ENCODE assay signal across 15 mouse cellular contexts in genomic region chr2:133495443-133495842, GRCm38 (mm10). TPM values are rescaled to one million over a fixed set of nuclear protein-coding genes. Genes with fewer than 3 reads are reported as not detected.
DNase-seq lines count a peak whose midpoint lies in the region; ATAC-seq and TF ChIP-seq lines count a peak whose summit lies in the region.
"Had no signal": no experiment of that assay in that cellular context is flagged by ENCODE, and none has a peak within 500 bp of the region (broad histone marks: within the 10 kb centered on the region; RNA-seq: fewer than 3 reads in every experiment).

No protein-coding gene starts in this region.

- intact Hi-C loops in heart, postnatal 25 days (cut with DNase I) = no loop called here

- TF ChIP-seq CTCF in cerebellum, adult 2 months (IDR thresholded peaks at IDR 0.05; ENCODE audit: borderline replicate concordance, insufficient read depth, low read depth, low read length) = no peak

- peak; percentile 96 for DNase-seq in heart, adult 11 months
- DNase-seq in heart, postnatal 25 days (ENCODE audit: low spot score) = no peak
- DNase-seq in spleen, postnatal 36 days (ENCODE audit: low spot score in 2 of 2) = peak; percentile 6 to 16
- no peak for DNase-seq in spleen, postnatal 10 days (ENCODE audit: low spot score in 2 of 2)
- DNase-seq in layer of hippocampus, postnatal 36 days = no peak
- DNase-seq in cerebellum, adult 2 months = no peak
- DNase-seq: gastrocnemius, postnatal 10 days; retina, postnatal 1 day had no signal

- H3K4me1 ChIP-seq in liver, embryonic 15.5 days (replicated peaks) = peaks cover 5% of the 10 kb centered on the region; the same call in 1 of the 2 replicates
- H3K4me1 ChIP-seq in cerebellum, adult 2 months (ENCODE audit: control insufficient read depth, insufficient read depth, low read length) = no peaks in the 10 kb centered on the region
- H3K4me1 ChIP-seq: forebrain, embryonic 15.5 days; hindbrain, embryonic 10.5 days had no signal

- WGBS in liver, embryonic 15.5 days (ENCODE audit: insufficient replicate concordance) = 19% methylated on average over 3 of the region's 3 CpGs
- 88% methylated on average over 3 of the region's 3 CpGs for WGBS in cerebellum, adult 2 months

- H3K27me3 ChIP-seq in liver, embryonic 15.5 days = no peaks in the 10 kb centered on the region
- H3K27me3 ChIP-seq in cerebellum, adult 2 months (ENCODE audit: control insufficient read depth, insufficient read depth, low read length) = no peaks in the 10 kb centered on the region
- H3K27me3 ChIP-seq: forebrain, embryonic 15.5 days; limb, embryonic 13.5 days had no signal

- no peak overlapping the region for H3K4me3 ChIP-seq in liver, embryonic 15.5 days (replicated peaks)
- no peak overlapping the region for H3K4me3 ChIP-seq in cerebellum, adult 2 months (replicated peaks; ENCODE audit: insufficient read depth, low read depth, low read length)
- H3K4me3 ChIP-seq: forebrain, embryonic 15.5 days; hindbrain, embryonic 10.5 days; limb, embryonic 13.5 days had no signal

- no peak for TF ChIP-seq POLR2A in cerebellum, adult 2 months (IDR thresholded peaks at IDR 0.05; ENCODE audit: borderline replicate concordance, insufficient read depth, low read length)

- H3K9ac ChIP-seq in liver, embryonic 15.5 days = no peak overlapping the region
- H3K9ac ChIP-seq: forebrain, embryonic 15.5 days; limb, embryonic 13.5 days had no signal

- no peak overlapping the region for H3K4me2 ChIP-seq in liver, embryonic 15.5 days
- H3K4me2 ChIP-seq: forebrain, embryonic 15.5 days; limb, embryonic 13.5 days had no signal

- H3K27ac ChIP-seq in liver, embryonic 15.5 days (replicated peaks) = no peak overlapping the region
- no peak overlapping the region for H3K27ac ChIP-seq in cerebellum, adult 2 months (ENCODE audit: insufficient read depth, low read length)
- H3K27ac ChIP-seq: forebrain, embryonic 15.5 days; hindbrain, embryonic 10.5 days; limb, embryonic 13.5 days had no signal

- ATAC-seq in liver, embryonic 15.5 days (ENCODE audit: insufficient read depth) = peak; percentile 32; the same call in 1 of the 2 replicates
- ATAC-seq: activated CD4-positive, CD25-positive, alpha-beta regulatory T cell, adult 4 months; forebrain, embryonic 15.5 days; intestine, embryonic 16.5 days; midbrain, embryonic 16.5 days had no signal

- no peaks in the 10 kb centered on the region for H3K9me3 ChIP-seq in liver, embryonic 15.5 days (replicated peaks)
- H3K9me3 ChIP-seq: forebrain, embryonic 15.5 days; limb, embryonic 13.5 days had no signal

- no peaks in the 10 kb centered on the region for H3K36me3 ChIP-seq in liver, embryonic 15.5 days (replicated peaks)
- H3K36me3 ChIP-seq: forebrain, embryonic 15.5 days; hindbrain, embryonic 10.5 days; limb, embryonic 13.5 days had no signal

RNA-seq across cellular contexts. Expression of gene Bmp2, which starts 56.5 kb away (rescaled TPM):
- 1 to 10 TPM; 2.1 to 2.5 TPM for total RNA-seq in heart, postnatal 25 days (2021)
- 3.7 and 3.9 TPM in 2 replicates for polyA plus RNA-seq in liver, embryonic 15.5 days (2015; fragmentation: Nextera tagmentation; extraction: Ambion mirVana)
- total RNA-seq in layer of hippocampus, postnatal 36 days (2021) = 1 to 10 TPM; 1.7 to 1.9 TPM
- polyA plus RNA-seq in cerebellum, adult 2 months (2012; rRNA removed) = 1.3 and 1.9 TPM in 2 replicates
- polyA plus RNA-seq: activated CD4-positive, CD25-positive, alpha-beta regulatory T cell, adult 4 months had no signal

Comparison
In these comparisons a context has a peak if more than half of its experiments do, and no peak if none do; other contexts are left out.
1. DNase-seq: peak in heart, adult 11 months (single experiment) and spleen, postnatal 36 days (2 of 2); none in heart, postnatal 25 days (single experiment), spleen, postnatal 10 days (0 of 2), layer of hippocampus, postnatal 36 days (0 of 2) and cerebellum, adult 2 months (0 of 2).